Mouse (Mus musculus) thymus, adult 2 months (tissue): ENCODE measurements around the gene Kif28. TPM values are rescaled to one million over a fixed set of nuclear protein-coding genes. Genes with fewer than 3 reads are reported as not detected.

ENCODE experiments used
- DNase-seq: peaks from one replicate; pipeline ENCODE4 v3.0.0; 2021
- H3K27ac ChIP-seq: fragments of 200-500 bp; 2 replicates; pipeline ENCODE4 v1.5.1; 2012; ENCODE audit warnings: low read length, control low read depth; ENCODE audit not compliant: control insufficient read depth, insufficient read depth
- H3K27me3 ChIP-seq: fragments of 200-500 bp; 2 replicates; pipeline ENCODE4 v1.6.1; 2012; ENCODE audit warnings: mild to moderate bottlenecking, low read length, moderate library complexity, mixed read lengths; ENCODE audit not compliant: control insufficient read depth, insufficient read depth
- H3K36me3 ChIP-seq: fragments of 200-500 bp; 2 replicates; pipeline ENCODE4 v1.6.1; 2012; ENCODE audit warnings: mild to moderate bottlenecking, low read length, moderate library complexity; ENCODE audit not compliant: control insufficient read depth, insufficient read depth
- H3K4me1 ChIP-seq: fragments of 200-500 bp; replicated peaks from 2 replicates; pipeline ENCODE4 v1.6.1; 2012; ENCODE audit warnings: low read length; ENCODE audit not compliant: control insufficient read depth, insufficient read depth
- H3K4me3 ChIP-seq: fragments of 200-500 bp; 2 replicates; pipeline ENCODE4 v1.5.1; 2012; ENCODE audit warnings: mild to moderate bottlenecking, low read length, control low read depth, moderate library complexity; ENCODE audit not compliant: control insufficient read depth, insufficient read depth
- CTCF ChIP-seq: fragments of 200-500 bp; IDR thresholded peaks from 2 replicates; pipeline ENCODE4 v1.5.1; 2012; ENCODE audit warnings: mild to moderate bottlenecking, control low read depth, low read length, moderate library complexity, borderline replicate concordance; ENCODE audit not compliant: control insufficient read depth, poor library complexity, insufficient read depth; ENCODE audit errors: extremely low read depth
- POLR2A ChIP-seq: fragments of 200-500 bp; IDR thresholded peaks from 2 replicates; pipeline ENCODE4 v1.6.1; 2012; ENCODE audit warnings: mild to moderate bottlenecking, low read length, control low read depth, moderate library complexity; ENCODE audit not compliant: control insufficient read depth, poor library complexity, insufficient read depth; ENCODE audit errors: extremely low read depth
- WGBS: fragments of 180-500 bp; shearing (Covaris S2); methylation state at CpG from one replicate; pipeline ENCODE4 v1.1.7; 2018; 5-methylcytosine and 5-hydroxymethylcytosine counted together
- polyA plus RNA-seq: library from polyadenylated mRNA; depleted of rRNA; stranded (reverse); fragments of >200 nt; gene quantifications from 2 replicates; pipeline ENCODE4 v1.2.3, GENCODE M21; 2012

Kif28 gene
- polyA plus RNA-seq, 1 experiment = 0.03 TPM

DNA sequence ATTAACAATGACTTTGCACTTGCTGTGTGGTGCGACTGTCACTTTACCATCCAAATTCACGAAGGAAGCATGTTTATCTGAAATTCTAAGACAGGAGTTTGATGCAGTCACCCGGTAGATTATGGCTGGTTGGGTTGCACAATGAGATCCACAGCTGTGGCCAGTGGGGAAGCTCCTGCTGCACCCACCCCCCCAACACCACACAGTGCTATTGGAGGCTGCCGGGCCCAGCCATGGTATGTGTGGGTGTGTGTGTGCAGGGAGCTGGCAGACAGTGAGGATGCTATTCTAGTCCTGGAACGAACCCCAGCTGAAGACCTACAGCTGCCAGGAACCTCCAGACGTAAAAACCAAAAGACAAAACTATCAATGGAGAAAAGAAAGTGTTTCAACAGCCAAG lies 35.7 kb downstream of the Kif28 start:
- Histone ChIP-seq H3K4me3 (no peak overlapping the region), H3K4me1 (no peaks in the 10 kb centered on the region), H3K27me3 (no peaks in the 10 kb centered on the region), H3K36me3 (no peaks in the 10 kb centered on the region), H3K27ac (no peak overlapping the region)
- WGBS = 90% methylated on average over 6 of the region's 6 CpGs
- no peak for DNase-seq
- TF ChIP-seq CTCF (no peak), POLR2A (no peak)

DNA sequence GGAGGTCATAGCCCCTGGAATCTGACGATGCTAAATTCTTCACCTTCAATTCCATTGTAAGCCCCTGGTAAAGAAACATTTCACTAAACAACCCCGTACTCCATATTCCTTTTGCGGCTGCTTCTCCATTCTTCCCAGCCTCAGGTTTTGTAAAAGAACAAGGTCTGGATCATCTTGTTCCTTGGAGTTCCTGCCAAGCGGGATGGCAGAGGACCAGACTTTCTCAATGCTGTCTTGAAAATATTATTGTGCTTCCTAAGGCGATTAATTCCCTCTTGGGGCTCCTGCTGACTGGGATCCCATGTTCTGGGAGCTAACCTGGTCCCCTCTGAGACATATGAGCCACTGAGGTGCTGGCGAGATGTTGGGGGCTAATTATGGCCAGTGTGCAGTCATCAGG lies 39.9 kb downstream of the Kif28 start:
- TF ChIP-seq CTCF = no peak
- no peak for TF ChIP-seq POLR2A
- no peak for DNase-seq
- no peak overlapping the region for H3K27ac ChIP-seq
- 99% methylated on average over 6 of the region's 6 CpGs for WGBS
- no peaks in the 10 kb centered on the region for H3K27me3 ChIP-seq
- H3K36me3 ChIP-seq = no peaks in the 10 kb centered on the region
- no peak overlapping the region for H3K4me3 ChIP-seq
- no peaks in the 10 kb centered on the region for H3K4me1 ChIP-seq

DNA sequence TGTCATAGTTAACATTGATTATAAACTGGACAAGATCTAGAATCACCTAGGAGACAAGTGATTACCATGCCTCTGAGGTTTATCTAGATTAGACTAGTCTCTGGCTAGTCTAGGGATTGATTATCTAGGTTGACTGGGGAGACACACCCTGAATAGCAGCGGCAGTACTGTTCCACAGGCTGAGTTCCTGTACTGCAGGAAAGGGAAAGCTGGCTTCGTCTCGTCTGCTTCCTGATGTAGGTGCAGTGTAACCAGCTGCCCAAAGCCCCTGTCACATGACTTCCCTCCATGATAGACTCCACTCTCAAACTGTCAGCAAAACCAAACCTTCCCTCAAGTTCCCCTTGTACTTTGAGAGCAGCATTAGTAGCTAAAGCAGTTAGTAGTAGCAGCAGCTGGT lies 40.9 kb downstream of the Kif28 start:
- Histone ChIP-seq H3K27ac (no peak overlapping the region), H3K4me1 (no peaks in the 10 kb centered on the region), H3K27me3 (no peaks in the 10 kb centered on the region), H3K36me3 (no peaks in the 10 kb centered on the region), H3K4me3 (no peak overlapping the region)
- 16% methylated on average over 3 of the region's 3 CpGs for WGBS
- TF ChIP-seq POLR2A = no peak
- no peak for TF ChIP-seq CTCF
- no peak for DNase-seq

DNA sequence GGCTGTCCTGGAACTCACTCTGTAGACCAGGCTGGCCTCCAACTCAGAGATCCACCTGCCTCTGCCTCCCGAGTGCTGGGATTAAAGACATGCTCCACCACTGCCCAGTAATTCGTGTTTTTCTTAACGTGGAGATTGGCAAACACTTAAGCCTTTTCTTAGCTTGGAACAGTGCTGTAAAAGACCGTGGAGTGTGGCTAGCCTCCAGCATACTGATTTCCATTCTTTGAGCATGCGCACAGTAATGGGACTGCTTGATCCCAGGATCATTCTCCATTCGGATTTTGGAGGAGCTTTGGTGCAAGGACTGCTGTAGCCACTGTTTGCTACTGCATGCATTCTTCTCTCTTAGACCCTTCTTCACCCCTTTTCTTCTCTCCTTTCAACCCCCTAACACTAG lies 55.6 kb downstream of the Kif28 start:
- no peak for TF ChIP-seq POLR2A
- TF ChIP-seq CTCF = no peak
- H3K4me1 ChIP-seq = no peaks in the 10 kb centered on the region
- H3K27me3 ChIP-seq = no peaks in the 10 kb centered on the region
- no peak for DNase-seq
- WGBS = 87% methylated on average over 6 of the region's 6 CpGs
- H3K27ac ChIP-seq = no peak overlapping the region
- H3K4me3 ChIP-seq = no peak overlapping the region
- H3K36me3 ChIP-seq = no peaks in the 10 kb centered on the region

DNA sequence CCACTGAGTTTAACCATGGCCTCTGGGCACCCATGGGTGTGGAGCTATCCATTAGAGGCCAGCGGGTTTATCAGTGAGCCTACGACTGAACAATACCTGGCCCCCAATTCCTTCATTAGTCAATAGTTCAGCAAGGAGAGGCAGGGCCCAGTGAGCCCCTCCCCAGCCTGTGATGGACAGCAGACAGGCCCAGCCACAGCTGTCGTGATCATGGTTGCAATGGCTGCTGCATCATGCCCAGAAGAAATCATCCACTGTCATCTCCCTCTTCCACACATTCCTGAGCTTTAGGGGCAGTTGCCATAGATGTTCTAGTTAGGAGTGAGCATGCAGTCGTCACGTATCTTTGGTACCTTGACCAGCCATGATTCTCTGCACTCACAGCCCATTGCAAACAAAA lies 56.2 kb downstream of the Kif28 start:
- 96% methylated on average over 5 of the region's 5 CpGs for WGBS
- Histone ChIP-seq H3K4me1 (no peaks in the 10 kb centered on the region), H3K27me3 (no peaks in the 10 kb centered on the region), H3K27ac (no peak overlapping the region), H3K4me3 (no peak overlapping the region), H3K36me3 (no peaks in the 10 kb centered on the region)
- TF ChIP-seq CTCF = no peak
- no peak for TF ChIP-seq POLR2A
- DNase-seq = no peak

DNA sequence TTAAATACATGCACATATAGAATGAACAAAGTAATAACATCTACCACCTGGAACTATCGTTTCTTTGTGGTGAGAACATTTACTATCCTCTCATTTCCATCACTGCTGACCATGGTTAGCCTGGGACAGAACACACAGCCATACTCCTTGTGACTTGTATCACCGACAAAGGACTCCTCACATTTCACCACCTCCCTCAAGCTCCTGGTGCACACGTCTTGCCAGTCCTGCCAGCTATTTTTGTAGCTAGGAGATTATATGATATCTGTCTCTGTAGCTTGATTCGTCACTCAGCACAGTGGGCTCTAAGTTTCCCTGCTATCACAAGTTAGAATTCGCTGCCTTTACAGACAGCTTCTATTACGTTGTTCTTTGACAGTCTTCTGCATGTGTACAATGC lies 56.7 kb downstream of the Kif28 start:
- Histone ChIP-seq H3K27ac (no peak overlapping the region), H3K4me3 (no peak overlapping the region), H3K36me3 (no peaks in the 10 kb centered on the region), H3K4me1 (no peaks in the 10 kb centered on the region), H3K27me3 (no peaks in the 10 kb centered on the region)
- no peak for DNase-seq
- TF ChIP-seq POLR2A (no peak), CTCF (no peak)
- WGBS = 92% methylated on average over 6 of the region's 6 CpGs

DNA sequence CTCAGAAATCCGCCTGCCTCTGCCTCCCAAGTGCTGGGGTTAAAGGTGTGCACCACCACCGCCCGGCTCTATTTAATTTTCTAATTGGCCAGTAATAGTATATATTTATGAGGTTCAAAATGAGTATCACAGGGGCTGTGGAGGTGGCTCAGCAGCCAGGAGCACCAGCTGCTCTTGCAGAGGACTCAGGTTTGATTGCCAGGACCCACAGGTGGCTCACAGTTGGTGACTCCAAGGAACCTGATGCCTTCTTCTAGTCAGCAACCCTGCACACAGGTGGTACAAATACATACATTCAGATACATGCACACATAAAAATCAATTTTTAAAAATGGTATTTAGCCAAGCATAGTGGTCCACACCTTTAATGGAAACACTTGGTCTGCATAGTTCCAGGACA lies 57.1 kb downstream of the Kif28 start:
- WGBS = 94% methylated on average over 3 of the region's 3 CpGs
- no peak for TF ChIP-seq POLR2A
- TF ChIP-seq CTCF = no peak
- H3K4me3 ChIP-seq = no peak overlapping the region
- H3K36me3 ChIP-seq = no peaks in the 10 kb centered on the region
- no peak overlapping the region for H3K27ac ChIP-seq
- no peak for DNase-seq
- H3K27me3 ChIP-seq = no peaks in the 10 kb centered on the region
- no peaks in the 10 kb centered on the region for H3K4me1 ChIP-seq
